Mouse (Mus musculus) forebrain, embryonic 11.5 days (tissue): ENCODE results near the gene Nadk2. TPM values are rescaled to one million over a fixed set of nuclear protein-coding genes. Genes with fewer than 3 reads are reported as not detected.

Experiments
- ATAC-seq: fragments of 200-750 bp; cut with Nextera tagmentation; replicated peaks from 2 replicates; pipeline ENCODE4 v1.8.0; 2017; ENCODE audit warnings: moderate TSS enrichment; ENCODE audit not compliant: low FRiP score
- DNase-seq: peaks from one replicate; pipeline ENCODE4 v3.0.0-alpha.2; 2017; ENCODE audit warnings: low spot score
- H3K27ac ChIP-seq: fragments of 300-500 bp; sonication (generic); 2 replicates; pipeline ENCODE4 v1.5.1; 2014; ENCODE audit warnings: low read depth, low read length
- H3K27me3 ChIP-seq: fragments of 300-500 bp; sonication (generic); 2 replicates; pipeline ENCODE4 v1.6.1; 2014; ENCODE audit warnings: mild to moderate bottlenecking, low read length, mixed read lengths; ENCODE audit not compliant: control insufficient read depth, insufficient read depth
- H3K36me3 ChIP-seq: fragments of 300-500 bp; sonication (generic); 2 replicates; pipeline ENCODE4 v1.6.1; 2014; ENCODE audit warnings: mild to moderate bottlenecking, low read length, moderate library complexity, mixed read lengths; ENCODE audit not compliant: control insufficient read depth, insufficient read depth
- H3K4me1 ChIP-seq: fragments of 300-500 bp; sonication (generic); replicated peaks from 2 replicates; pipeline ENCODE4 v1.6.1; 2014; ENCODE audit warnings: low read length, mixed read lengths; ENCODE audit not compliant: control insufficient read depth, insufficient read depth
- H3K4me2 ChIP-seq: fragments of 300-500 bp; sonication (generic); 2 replicates; pipeline ENCODE4 v1.6.1; 2014; ENCODE audit warnings: low read depth, mild to moderate bottlenecking, low read length, moderate library complexity, mixed read lengths; ENCODE audit not compliant: severe bottlenecking
- H3K4me3 ChIP-seq: fragments of 300-500 bp; sonication (generic); 2 replicates; pipeline ENCODE4 v1.5.1; 2014; ENCODE audit warnings: low read depth, low read length
- H3K9ac ChIP-seq: fragments of 300-500 bp; sonication (generic); 2 replicates; pipeline ENCODE4 v1.6.1; 2014; ENCODE audit warnings: low read length
- H3K9me3 ChIP-seq: fragments of 300-500 bp; sonication (generic); 2 replicates; pipeline ENCODE4 v1.6.1; 2016; ENCODE audit warnings: low read length, mixed read lengths; ENCODE audit not compliant: control insufficient read depth
- WGBS: fragments of 180-500 bp; shearing (Covaris S2); extraction: QIAGEN DNeasy Blood & Tissue Kit; methylation state at CpG from one replicate; pipeline ENCODE4 v1.1.7; 2014; 5-methylcytosine and 5-hydroxymethylcytosine counted together
- polyA plus RNA-seq: library from polyadenylated mRNA; unstranded; fragments of >200 nt; fragmentation: Nextera tagmentation; extraction: Ambion mirVana; gene quantifications from 2 replicates; pipeline ENCODE4 v1.2.1, GENCODE M21; 2014

The Nadk2 gene
- polyA plus RNA-seq: 37.1 and 38.2 TPM in 2 replicates

DNA sequence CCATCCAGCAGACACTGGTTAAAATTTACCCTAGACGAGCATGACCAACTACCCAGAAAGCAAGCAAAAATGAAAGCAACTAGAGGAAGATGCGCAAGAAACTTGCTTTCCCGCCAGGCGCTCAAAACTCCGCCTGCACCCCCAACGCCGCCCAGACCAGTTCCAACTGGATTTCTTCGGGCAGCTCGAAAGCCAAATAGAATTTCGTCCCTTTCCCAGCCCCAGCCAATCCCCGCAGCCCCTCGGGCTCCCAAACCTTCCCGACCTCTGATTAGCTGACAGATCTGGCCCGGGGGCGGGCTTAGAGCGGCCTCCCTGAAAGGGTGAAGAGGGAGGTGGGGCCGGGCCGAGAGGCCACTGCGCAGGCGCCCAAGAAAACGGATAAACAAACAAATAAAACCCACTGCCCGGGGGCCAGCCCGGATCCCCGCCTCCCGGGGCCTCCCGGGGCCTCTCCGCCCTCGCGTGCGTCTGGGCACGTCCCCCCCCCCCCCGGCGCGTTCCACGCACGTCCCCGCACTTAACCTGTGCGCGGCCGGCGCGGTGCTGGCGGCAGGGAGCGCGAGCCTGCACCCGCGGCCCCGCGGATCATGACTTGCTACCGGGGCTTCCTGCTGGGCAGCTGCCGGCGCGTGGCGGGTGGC is at the start of gene Nadk2:
Gene Nadk2 (plus strand): TSS at position 349 of the 644 bp plus-strand sequence.
- H3K4me1 ChIP-seq: peaks cover 4% of the 10 kb centered on the region; the same call in 1 of the 2 replicates
- H3K4me3 ChIP-seq: peak within 1 kb of the TSS; percentile 85
- H3K27me3 ChIP-seq: no peaks in the 10 kb centered on the region
- peak; percentile 99 for ATAC-seq
- no peaks in the 10 kb centered on the region for H3K36me3 ChIP-seq
- H3K4me2 ChIP-seq: peak within 1 kb of the TSS; percentile 78
- H3K27ac ChIP-seq: peak within 1 kb of the TSS; percentile 87
- DNase-seq: peak; percentile 99
- no peaks in the 10 kb centered on the region for H3K9me3 ChIP-seq
- WGBS: under 1% methylated on average over 34 of the region's 54 CpGs
- peak within 1 kb of the TSS; percentile 88 for H3K9ac ChIP-seq

GRCm38 (mm10) chr15:9055704-9056103 is 15.4 kb upstream of the Nadk2 start:
- DNase-seq (no peak), ATAC-seq (no peak)
- H3K36me3 ChIP-seq: no peaks in the 10 kb centered on the region
- H3K4me2 ChIP-seq: no peak overlapping the region
- H3K4me1 ChIP-seq: no peaks in the 10 kb centered on the region
- no peak overlapping the region for H3K9ac ChIP-seq
- no peak overlapping the region for H3K4me3 ChIP-seq
- H3K27me3 ChIP-seq: no peaks in the 10 kb centered on the region
- no peak overlapping the region for H3K27ac ChIP-seq
- no peaks in the 10 kb centered on the region for H3K9me3 ChIP-seq

- DNase-seq (no peak), ATAC-seq (no peak)
Measured at GRCm38 (mm10) chr15:9059856-9060255, 11.2 kb upstream of the Nadk2 start.

GRCm38 (mm10) chr15:9061150-9061882 is 9.7 kb upstream of the Nadk2 start:
- no peak overlapping the region for H3K4me3 ChIP-seq
- H3K27me3 ChIP-seq: no peaks in the 10 kb centered on the region
- H3K9ac ChIP-seq: no peak overlapping the region
- ATAC-seq (0 out of 2 replicates have a peak, but pooled peaks have one; percentile 39), DNase-seq (no peak)
- no peak overlapping the region for H3K27ac ChIP-seq
- no peaks in the 10 kb centered on the region for H3K4me1 ChIP-seq
- H3K36me3 ChIP-seq: no peaks in the 10 kb centered on the region
- WGBS: 58% methylated on average over 7 of the region's 7 CpGs
- H3K9me3 ChIP-seq: no peaks in the 10 kb centered on the region
- no peak overlapping the region for H3K4me2 ChIP-seq

More at GRCm38 (mm10) chr15:9059856-9060255, 11.2 kb upstream of the Nadk2 start:
- Histone ChIP-seq H3K27me3 (no peaks in the 10 kb centered on the region), H3K4me1 (no peaks in the 10 kb centered on the region), H3K9me3 (no peaks in the 10 kb centered on the region), H3K9ac (no peak overlapping the region), H3K4me2 (no peak overlapping the region), H3K4me3 (no peak overlapping the region), H3K27ac (no peak overlapping the region), H3K36me3 (no peaks in the 10 kb centered on the region)
- 83% methylated on average over 2 of the region's 2 CpGs for WGBS

GRCm38 (mm10) chr15:9068881-9069280 is 2.2 kb upstream of the Nadk2 start:
- WGBS: 90% methylated on average over 4 of the region's 4 CpGs
- Histone ChIP-seq H3K36me3 (no peaks in the 10 kb centered on the region), H3K9me3 (no peaks in the 10 kb centered on the region), H3K27me3 (no peaks in the 10 kb centered on the region), H3K4me1 (peaks cover 4% of the 10 kb centered on the region; the same call in 1 of the 2 replicates), H3K4me2 (no peak overlapping the region), H3K9ac (no peak overlapping the region), H3K4me3 (no peak overlapping the region), H3K27ac (no peak overlapping the region)
- ATAC-seq: no peak
- no peak for DNase-seq

DNA sequence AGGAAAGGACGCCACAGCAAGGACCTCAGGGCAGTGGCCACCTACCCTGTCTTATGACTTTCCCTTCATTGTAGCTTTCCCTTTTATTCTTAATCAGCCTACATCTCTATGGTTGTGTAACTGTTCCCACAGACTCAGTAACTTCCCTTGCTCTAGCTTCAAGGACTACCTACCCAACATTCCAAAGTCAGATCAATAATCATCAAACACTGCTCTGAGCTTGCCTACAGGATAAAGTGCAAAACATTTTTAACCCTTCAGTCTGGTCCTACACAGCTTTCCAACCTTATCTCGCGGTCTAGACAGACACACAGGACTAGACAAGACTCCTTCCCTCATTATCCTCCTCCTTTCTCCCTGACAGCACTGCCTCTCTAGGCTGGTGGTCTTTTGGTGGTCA is 707 bp upstream of the Nadk2 start:
- no peak; the same call in 1 of the 2 replicates for ATAC-seq
- peaks cover 4% of the 10 kb centered on the region; the same call in 1 of the 2 replicates for H3K4me1 ChIP-seq
- H3K4me3 ChIP-seq: peak overlapping the region; percentile 85
- peak overlapping the region; percentile 78 for H3K4me2 ChIP-seq
- H3K27me3 ChIP-seq: no peaks in the 10 kb centered on the region
- no peaks in the 10 kb centered on the region for H3K9me3 ChIP-seq
- no peaks in the 10 kb centered on the region for H3K36me3 ChIP-seq
- 2% methylated on average over 3 of the region's 3 CpGs for WGBS
- DNase-seq: no peak
- peak overlapping the region; percentile 87 for H3K27ac ChIP-seq
- H3K9ac ChIP-seq: peak overlapping the region; percentile 75

DNA sequence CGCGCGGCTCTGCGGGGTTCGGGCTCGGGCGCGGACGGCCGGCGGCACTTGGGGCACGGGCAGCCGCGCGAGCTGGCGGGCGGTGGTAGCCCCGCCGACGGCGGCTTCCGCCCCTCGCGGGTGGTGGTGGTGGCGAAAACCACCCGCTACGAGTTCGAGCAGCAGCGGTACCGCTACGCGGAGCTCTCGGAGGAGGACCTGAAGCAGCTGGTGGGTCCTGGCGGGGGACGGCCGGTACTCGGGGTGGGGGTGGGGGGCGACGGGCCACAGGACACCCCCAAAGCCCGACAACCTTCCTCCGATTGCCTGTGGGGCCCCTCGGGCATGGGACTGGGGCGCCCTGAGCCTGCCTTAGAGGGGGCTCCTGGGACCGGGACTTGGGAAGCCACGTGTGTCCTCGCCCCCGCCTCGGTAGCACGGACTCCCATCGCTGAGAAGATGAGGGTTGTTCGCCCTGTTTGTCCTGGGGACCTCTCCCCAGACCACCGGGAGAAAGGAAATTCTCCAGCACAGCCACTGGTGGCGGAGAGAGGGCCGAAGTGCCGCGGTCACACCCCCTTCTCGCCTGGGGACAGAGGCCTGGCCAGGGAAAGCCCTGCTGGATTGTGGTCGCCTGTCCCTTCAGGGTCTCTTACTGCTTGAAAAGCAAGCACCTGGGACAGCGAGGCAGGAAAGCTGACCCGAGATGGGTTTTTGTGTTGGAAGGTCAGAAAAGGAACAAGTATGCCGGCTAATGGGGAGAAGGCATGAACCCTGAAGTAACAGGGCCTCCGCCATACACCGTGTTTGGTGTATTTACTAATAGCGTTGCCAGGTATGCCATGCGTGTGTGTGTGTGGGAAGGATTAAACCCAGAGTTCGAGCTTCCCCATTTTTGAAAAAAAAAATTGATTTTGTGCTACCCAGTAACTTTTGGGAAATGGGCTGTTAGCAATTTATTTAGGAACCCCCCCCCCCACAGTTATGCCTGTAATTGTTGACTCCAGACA is 790 bp downstream of the Nadk2 start:
- H3K4me1 ChIP-seq: peaks cover 4% of the 10 kb centered on the region; the same call in 1 of the 2 replicates
- H3K9ac ChIP-seq: peak overlapping the region; percentile 88
- peak overlapping the region; percentile 73 for H3K4me2 ChIP-seq
- H3K36me3 ChIP-seq: no peaks in the 10 kb centered on the region
- H3K4me3 ChIP-seq: peak overlapping the region; percentile 85
- H3K27ac ChIP-seq: peak overlapping the region; percentile 81
- ATAC-seq: peak; percentile 35
- under 1% methylated on average over 63 of the region's 66 CpGs for WGBS
- DNase-seq: peak; percentile 81
- no peaks in the 10 kb centered on the region for H3K27me3 ChIP-seq
- H3K9me3 ChIP-seq: no peaks in the 10 kb centered on the region

DNA sequence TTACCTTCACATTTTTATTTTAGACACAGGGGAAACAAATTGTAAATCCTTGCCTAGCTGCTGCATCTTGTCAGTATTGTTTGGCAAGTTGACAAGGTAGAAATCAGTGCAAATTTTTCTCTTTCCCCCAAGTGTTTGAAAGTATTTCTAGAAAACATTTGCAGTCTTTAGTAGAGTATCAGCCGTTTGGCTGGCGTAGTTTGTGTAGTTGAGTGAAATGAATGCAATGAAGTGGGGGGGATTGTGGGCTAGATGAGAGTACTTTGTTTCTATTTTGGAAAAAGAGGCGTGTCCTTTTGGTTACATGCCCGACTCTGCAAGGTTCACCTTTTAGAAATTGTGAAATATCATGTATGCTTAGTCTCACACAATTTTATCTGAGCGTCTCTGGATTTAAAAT is 1.6 kb downstream of the Nadk2 start:
- ATAC-seq (no peak), DNase-seq (no peak)
- WGBS: 48% methylated on average over 5 of the region's 5 CpGs
- Histone ChIP-seq H3K9ac (peak overlapping the region; percentile 88), H3K4me1 (peaks cover 4% of the 10 kb centered on the region; the same call in 1 of the 2 replicates), H3K27ac (no peak overlapping the region), H3K27me3 (no peaks in the 10 kb centered on the region), H3K4me2 (peak overlapping the region; percentile 73), H3K36me3 (no peaks in the 10 kb centered on the region), H3K4me3 (peak overlapping the region; percentile 85), H3K9me3 (no peaks in the 10 kb centered on the region)
